Mouse (Mus musculus): Measurements from ENCODE around the gene Asb17.
"Not testable (repeated sequence)": the region's sequence is repeated elsewhere in the genome, so short reads cannot be mapped to it uniquely, and the experiment has no call there.

Gene Asb17

GRCm38 (mm10) chr3:153831873-153832653 is 11.9 kb upstream of the Asb17 start:
- no peak for DNase-seq (ENCODE audit: inconsistent age in 2 of 2, low spot score in 1 of 2)

- no peak for DNase-seq (ENCODE audit: inconsistent age in 2 of 2, low spot score in 1 of 2)
These were observed 11.4 kb upstream of the Asb17 start for GRCm38 (mm10) chr3:153832654-153832945.

- DNase-seq (ENCODE audit: inconsistent age in 2 of 2, low spot score in 1 of 2): no peak
These were observed 9.9 kb upstream of the Asb17 start for GRCm38 (mm10) chr3:153834071-153834470.

GRCm38 (mm10) chr3:153835455-153836086 is 8.4 kb upstream of the Asb17 start:
- DNase-seq (ENCODE audit: inconsistent age in 2 of 2, low spot score in 1 of 2): peak; percentile 80 to 94

GRCm38 (mm10) chr3:153836316-153836715 is 7.7 kb upstream of the Asb17 start:
- no peak for DNase-seq (ENCODE audit: inconsistent age in 2 of 2, low spot score in 1 of 2)

GRCm38 (mm10) chr3:153837593-153837992 is 6.4 kb upstream of the Asb17 start:
- DNase-seq (ENCODE audit: inconsistent age in 2 of 2, low spot score in 1 of 2): no peak

GRCm38 (mm10) chr3:153844757-153845156 is 748 bp downstream of the Asb17 start:
- DNase-seq (ENCODE audit: inconsistent age in 2 of 2, low spot score in 1 of 2): no peak

- DNase-seq (ENCODE audit: inconsistent age in 2 of 2, low spot score in 1 of 2): no peak
These were observed 1.5 kb downstream of the Asb17 start for GRCm38 (mm10) chr3:153845500-153845899.

GRCm38 (mm10) chr3:153846109-153846508 is 2.1 kb downstream of the Asb17 start:
- no peak for DNase-seq (ENCODE audit: inconsistent age in 2 of 2, low spot score in 1 of 2)

GRCm38 (mm10) chr3:153847207-153847733 is 3.3 kb downstream of the Asb17 start:
- DNase-seq (ENCODE audit: inconsistent age in 2 of 2, low spot score in 1 of 2): no peak

- peak; percentile 21 to 40 for DNase-seq (ENCODE audit: inconsistent age in 2 of 2, low spot score in 1 of 2)
These were observed 5.5 kb downstream of the Asb17 start for GRCm38 (mm10) chr3:153849368-153850015.

- no peak for DNase-seq (ENCODE audit: inconsistent age in 2 of 2, low spot score in 1 of 2)
These were observed 6.8 kb downstream of the Asb17 start for GRCm38 (mm10) chr3:153850759-153851158.

- DNase-seq (ENCODE audit: inconsistent age in 2 of 2, low spot score in 1 of 2): no peak
These were observed 8.3 kb downstream of the Asb17 start for GRCm38 (mm10) chr3:153852266-153852665.

- DNase-seq (ENCODE audit: inconsistent age in 2 of 2, low spot score in 1 of 2): no peak
These were observed 14.5 kb downstream of the Asb17 start for GRCm38 (mm10) chr3:153858350-153859001.

GRCm38 (mm10) chr3:153860392-153860791 is 16.4 kb downstream of the Asb17 start:
- DNase-seq (ENCODE audit: inconsistent age in 2 of 2, low spot score in 1 of 2): not testable (repeated sequence)

- DNase-seq (ENCODE audit: inconsistent age in 2 of 2, low spot score in 1 of 2): no peak
These were observed 19.8 kb downstream of the Asb17 start for GRCm38 (mm10) chr3:153863816-153864215.

GRCm38 (mm10) chr3:153864636-153865429 is 20.8 kb downstream of the Asb17 start:
- no peak for DNase-seq (ENCODE audit: inconsistent age in 2 of 2, low spot score in 1 of 2)

- no peak for DNase-seq (ENCODE audit: inconsistent age in 2 of 2, low spot score in 1 of 2)
These were observed 23.4 kb downstream of the Asb17 start for GRCm38 (mm10) chr3:153867149-153868136.

GRCm38 (mm10) chr3:153871396-153871795 is 27.4 kb downstream of the Asb17 start:
- DNase-seq (ENCODE audit: inconsistent age in 2 of 2, low spot score in 1 of 2): no peak

Measured in adrenal gland, adult (tissue).